ENCODE assay signal across 15 mouse cellular contexts in genomic region chr7:24400489-24400888, GRCm38 (mm10). TPM values are rescaled to one million over a fixed set of nuclear protein-coding genes. Genes with fewer than 3 reads are reported as not detected.
DNase-seq lines count a peak whose midpoint lies in the region; ATAC-seq and TF ChIP-seq lines count a peak whose summit lies in the region.
"Not testable (repeated sequence)": the region's sequence is repeated elsewhere in the genome, so short reads cannot be mapped to it uniquely, and the experiment has no call there.
"Had no signal": no experiment of that assay in that cellular context is flagged by ENCODE, and none has a peak within 500 bp of the region (broad histone marks: within the 10 kb centered on the region; RNA-seq: fewer than 3 reads in every experiment).

No protein-coding gene starts in this region.

- H3K4me3 ChIP-seq in ES-Bruce4 (ENCODE audit: low read depth, low read length): peak overlapping the region; percentile 38; the same call in 1 of the 2 replicates
- peak overlapping the region; percentile 49; the same call in 1 of the 2 replicates for H3K4me3 ChIP-seq in embryonic facial prominence, embryonic 14.5 days (ENCODE audit: low read depth, low read length)
- H3K4me3 ChIP-seq in gastrocnemius, adult 2 months: peak overlapping the region; percentile 76
- peak overlapping the region; percentile 60 for H3K4me3 ChIP-seq in hindbrain, embryonic 13.5 days
- peak overlapping the region; percentile 61 for H3K4me3 ChIP-seq in kidney, embryonic 15.5 days (replicated peaks)
- peak overlapping the region; percentile 67 to 68 for H3K4me3 ChIP-seq in liver, embryonic 14.5 days (ENCODE audit: insufficient read depth in 1 of 2, low read depth in 2 of 2, low read length in 2 of 2)
- H3K4me3 ChIP-seq in midbrain, embryonic 10.5 days: peak overlapping the region; percentile 66
- peak overlapping the region; percentile 57; the same call in 1 of the 2 replicates for H3K4me3 ChIP-seq in neural tube, embryonic 12.5 days

- not testable (repeated sequence) for H3K27ac ChIP-seq in ES-Bruce4 (ENCODE audit: insufficient read depth, low read length); embryonic facial prominence, embryonic 14.5 days (replicated peaks; ENCODE audit: low read depth, low read length); hindbrain, embryonic 13.5 days; kidney, embryonic 15.5 days; midbrain, embryonic 10.5 days (replicated peaks); neural tube, embryonic 12.5 days
- H3K27ac ChIP-seq in gastrocnemius, adult 2 months: peak overlapping the region; percentile 97
- peak overlapping the region; percentile 92 for H3K27ac ChIP-seq in liver, embryonic 14.5 days

- not testable (repeated sequence) for TF ChIP-seq POLR2A in ES-Bruce4 (IDR thresholded peaks at IDR 0.05; ENCODE audit: insufficient read depth, low read length)

- not testable (repeated sequence) for H3K27me3 ChIP-seq in ES-Bruce4 (ENCODE audit: control insufficient read depth, insufficient read depth, low read length, poor library complexity, severe bottlenecking); embryonic facial prominence, embryonic 14.5 days (replicated peaks; ENCODE audit: control insufficient read depth, insufficient read depth, low read length); hindbrain, embryonic 13.5 days; kidney, embryonic 15.5 days; liver, embryonic 14.5 days (ENCODE audit: control insufficient read depth, insufficient read depth, low read length); midbrain, embryonic 10.5 days (ENCODE audit: low read depth, poor library complexity, severe bottlenecking); neural tube, embryonic 12.5 days (replicated peaks)

- H3K9ac ChIP-seq in ES-Bruce4 (ENCODE audit: low read depth, poor library complexity, severe bottlenecking): peak overlapping the region; percentile 58; the same call in 1 of the 2 replicates
- not testable (repeated sequence) for H3K9ac ChIP-seq in embryonic facial prominence, embryonic 14.5 days (ENCODE audit: low read depth, low read length); neural tube, embryonic 12.5 days
- H3K9ac ChIP-seq in hindbrain, embryonic 13.5 days: peak overlapping the region; percentile 76; the same call in 1 of the 2 replicates
- H3K9ac ChIP-seq in kidney, embryonic 15.5 days: 0 out of 2 replicates have a peak overlapping the region, but pooled peaks have one; percentile 21
- H3K9ac ChIP-seq in liver, embryonic 14.5 days (replicated peaks): peak overlapping the region; percentile 75

- TF ChIP-seq EP300 in ES-Bruce4 (IDR thresholded peaks at IDR 0.05; ENCODE audit: insufficient read depth, low read depth, low read length); liver, embryonic 14.5 days (IDR thresholded peaks at IDR 0.05; ENCODE audit: low read depth): not testable (repeated sequence)

- 90% methylated on average over 4 of the region's 4 CpGs for WGBS in embryonic facial prominence, embryonic 14.5 days
- 93% methylated on average over 4 of the region's 4 CpGs for WGBS in hindbrain, embryonic 13.5 days
- WGBS in kidney, embryonic 15.5 days: 88% methylated on average over 4 of the region's 4 CpGs
- 67% methylated on average over 4 of the region's 4 CpGs for WGBS in liver, embryonic 14.5 days (ENCODE audit: insufficient replicate concordance)
- 91% methylated on average over 4 of the region's 4 CpGs for WGBS in midbrain, embryonic 10.5 days
- WGBS in neural tube, embryonic 12.5 days: 91% methylated on average over 4 of the region's 4 CpGs

- TF ChIP-seq CTCF in ES-Bruce4 (IDR thresholded peaks at IDR 0.05; ENCODE audit: low read depth, low read length); gastrocnemius, adult 2 months (IDR thresholded peaks at IDR 0.05); liver, embryonic 14.5 days (IDR thresholded peaks at IDR 0.05; ENCODE audit: low read depth): not testable (repeated sequence)

- DNase-seq in embryonic facial prominence, embryonic 14.5 days (ENCODE audit: low spot score); gastrocnemius, adult 2 months; liver, embryonic 14.5 days (ENCODE audit: low read depth in 3 of 3, low spot score in 3 of 3); midbrain, embryonic 10.5 days (ENCODE audit: low spot score): not testable (repeated sequence)

- H3K4me1 ChIP-seq in ES-Bruce4 (ENCODE audit: control insufficient read depth, insufficient read depth, low read length); embryonic facial prominence, embryonic 14.5 days (ENCODE audit: control insufficient read depth, insufficient read depth, low read length); neural tube, embryonic 12.5 days: not testable (repeated sequence)
- H3K4me1 ChIP-seq in hindbrain, embryonic 13.5 days (replicated peaks): peaks cover 19% of the 10 kb centered on the region
- H3K4me1 ChIP-seq in kidney, embryonic 15.5 days: peaks cover 17% of the 10 kb centered on the region
- peaks cover 27 to 38% of the 10 kb centered on the region in 2 experiments for H3K4me1 ChIP-seq in liver, embryonic 14.5 days (replicated peaks; ENCODE audit: control insufficient read depth in 2 of 2, insufficient read depth in 2 of 2, low read length in 1 of 2)
- peaks cover 20% of the 10 kb centered on the region for H3K4me1 ChIP-seq in midbrain, embryonic 10.5 days

- not testable (repeated sequence) for H3K36me3 ChIP-seq in ES-Bruce4 (ENCODE audit: control insufficient read depth, insufficient read depth, low read length, poor library complexity, severe bottlenecking); liver, embryonic 14.5 days (replicated peaks; ENCODE audit: control insufficient read depth, insufficient read depth, low read depth)
- peaks cover 13% of the 10 kb centered on the region; the same call in 1 of the 2 replicates for H3K36me3 ChIP-seq in embryonic facial prominence, embryonic 14.5 days (ENCODE audit: control insufficient read depth, insufficient read depth, low read length)
- H3K36me3 ChIP-seq in hindbrain, embryonic 13.5 days: peaks cover 37% of the 10 kb centered on the region
- H3K36me3 ChIP-seq in kidney, embryonic 15.5 days: peaks cover 31% of the 10 kb centered on the region
- H3K36me3 ChIP-seq in midbrain, embryonic 10.5 days: peaks cover 46% of the 10 kb centered on the region
- peaks cover 30% of the 10 kb centered on the region for H3K36me3 ChIP-seq in neural tube, embryonic 12.5 days

- peak overlapping the region; percentile 59 for H3K4me2 ChIP-seq in embryonic facial prominence, embryonic 14.5 days (ENCODE audit: low read depth, low read length)
- peak overlapping the region; percentile 62 for H3K4me2 ChIP-seq in hindbrain, embryonic 13.5 days
- H3K4me2 ChIP-seq in kidney, embryonic 15.5 days: peak overlapping the region; percentile 71
- H3K4me2 ChIP-seq in liver, embryonic 14.5 days (ENCODE audit: low read depth): peak overlapping the region; percentile 90
- H3K4me2 ChIP-seq in neural tube, embryonic 12.5 days (replicated peaks): peak overlapping the region; percentile 66

- not testable (repeated sequence) for ATAC-seq in embryonic facial prominence, embryonic 14.5 days (ENCODE audit: low read depth); hindbrain, embryonic 13.5 days (ENCODE audit: low FRiP score); kidney, embryonic 15.5 days (replicated peaks; ENCODE audit: low FRiP score); liver, embryonic 14.5 days (ENCODE audit: insufficient read depth); neural tube, embryonic 12.5 days (ENCODE audit: low FRiP score, low read depth)

- not testable (repeated sequence) for H3K9me3 ChIP-seq in ES-Bruce4 (replicated peaks; ENCODE audit: control insufficient read depth, insufficient read depth, low read length, poor library complexity, severe bottlenecking); embryonic facial prominence, embryonic 14.5 days (ENCODE audit: control insufficient read depth, low read length); hindbrain, embryonic 13.5 days; kidney, embryonic 15.5 days (replicated peaks); liver, embryonic 14.5 days (ENCODE audit: control insufficient read depth, low read length); midbrain, embryonic 10.5 days (replicated peaks); neural tube, embryonic 12.5 days

- intact Hi-C loops in gastrocnemius, adult 2 months (cut with DNase I): not testable (repeated sequence)

RNA-seq across cellular contexts. Expression of gene Smg9, which starts 1.1 kb away (rescaled TPM):
- polyA plus RNA-seq in ES-Bruce4 (2011; ENCODE audit: insufficient read depth, insufficient read length, low read depth, missing spikeins): 25.5 and 37.9 TPM in 2 replicates
- polyA plus RNA-seq in embryonic facial prominence, embryonic 14.5 days (2014; fragmentation: Nextera tagmentation; extraction: Ambion mirVana): 17.6 and 19.9 TPM in 2 replicates
- 10 to 100 TPM in 1 of 2 experiments, 1 to 10 TPM in 1; 9.4 to 10.2 TPM for total RNA-seq in gastrocnemius, adult 2 months (2021)
- polyA plus RNA-seq in hindbrain, embryonic 13.5 days (2015; fragmentation: Nextera tagmentation; extraction: Ambion mirVana): 31.3 and 35.9 TPM in 2 replicates
- polyA plus RNA-seq in kidney, embryonic 15.5 days (2015; fragmentation: Nextera tagmentation; extraction: Ambion mirVana): 28.0 and 32.8 TPM in 2 replicates
- polyA plus RNA-seq in liver, embryonic 14.5 days (2012; rRNA removed): 20.6 and 22.2 TPM in 2 replicates
- polyA plus RNA-seq in liver, embryonic 14.5 days (2014; fragmentation: Nextera tagmentation; extraction: Ambion mirVana): 11.2 and 11.8 TPM in 2 replicates
- 29.0 and 34.1 TPM in 2 replicates for polyA plus RNA-seq in midbrain, embryonic 10.5 days (2016; fragmentation: Nextera tagmentation; extraction: Ambion mirVana)
- 29.7 and 30.6 TPM in 2 replicates for polyA plus RNA-seq in neural tube, embryonic 12.5 days (2016; fragmentation: Nextera tagmentation; extraction: Ambion mirVana)

RNA-seq across cellular contexts. Expression of gene Kcnn4, which starts 30.4 kb away (rescaled TPM):
- polyA plus RNA-seq in ES-Bruce4 (2011; ENCODE audit: insufficient read depth, insufficient read length, low read depth, missing spikeins): 1.4 and 1.8 TPM in 2 replicates
- 4.1 and 5.8 TPM in 2 replicates for polyA plus RNA-seq in embryonic facial prominence, embryonic 14.5 days (2014; fragmentation: Nextera tagmentation; extraction: Ambion mirVana)
- total RNA-seq in gastrocnemius, adult 2 months (2021): under 1 TPM; 0.25 to 0.64 TPM
- 1.2 and 1.5 TPM in 2 replicates for polyA plus RNA-seq in hindbrain, embryonic 13.5 days (2015; fragmentation: Nextera tagmentation; extraction: Ambion mirVana)
- 4.9 and 5.5 TPM in 2 replicates for polyA plus RNA-seq in kidney, embryonic 15.5 days (2015; fragmentation: Nextera tagmentation; extraction: Ambion mirVana)
- 112 and 113 TPM in 2 replicates for polyA plus RNA-seq in liver, embryonic 14.5 days (2012; rRNA removed)
- polyA plus RNA-seq in liver, embryonic 14.5 days (2014; fragmentation: Nextera tagmentation; extraction: Ambion mirVana): 90.2 and 112 TPM in 2 replicates
- polyA plus RNA-seq in midbrain, embryonic 10.5 days (2016; fragmentation: Nextera tagmentation; extraction: Ambion mirVana): 3.3 and 4.0 TPM in 2 replicates
- 1.7 and 2.3 TPM in 2 replicates for polyA plus RNA-seq in neural tube, embryonic 12.5 days (2016; fragmentation: Nextera tagmentation; extraction: Ambion mirVana)

RNA-seq across cellular contexts. Expression of gene Lypd5, which starts 51.5 kb away (rescaled TPM):
- polyA plus RNA-seq in ES-Bruce4 (2011; ENCODE audit: insufficient read depth, insufficient read length, low read depth, missing spikeins): not detected in 2 replicates
- 2.4 and 4.9 TPM in 2 replicates for polyA plus RNA-seq in embryonic facial prominence, embryonic 14.5 days (2014; fragmentation: Nextera tagmentation; extraction: Ambion mirVana)
- not detected for total RNA-seq in gastrocnemius, adult 2 months (2021)
- polyA plus RNA-seq in hindbrain, embryonic 13.5 days (2015; fragmentation: Nextera tagmentation; extraction: Ambion mirVana): not detected in 2 replicates
- 0.28 TPM in 1 of 2 replicates, not detected in the other for polyA plus RNA-seq in kidney, embryonic 15.5 days (2015; fragmentation: Nextera tagmentation; extraction: Ambion mirVana)
- polyA plus RNA-seq in liver, embryonic 14.5 days (2012; rRNA removed): not detected in 2 replicates
- not detected in 2 replicates for polyA plus RNA-seq in liver, embryonic 14.5 days (2014; fragmentation: Nextera tagmentation; extraction: Ambion mirVana)
- not detected in 2 replicates for polyA plus RNA-seq in midbrain, embryonic 10.5 days (2016; fragmentation: Nextera tagmentation; extraction: Ambion mirVana)
- polyA plus RNA-seq in neural tube, embryonic 12.5 days (2016; fragmentation: Nextera tagmentation; extraction: Ambion mirVana): not detected in 2 replicates
- total RNA-seq: adrenal gland, adult 18-20 months; gastrocnemius, postnatal 10 days; heart, adult 8-10 months; layer of hippocampus, postnatal 14 days; left cerebral cortex, postnatal 25 days had no signal
- polyA plus RNA-seq: cerebellum, adult 2 months; forebrain, embryonic 16.5 days had no signal

RNA-seq across cellular contexts. Expression of gene Irgc1, which starts 51.6 kb away (rescaled TPM):
- not detected in 2 replicates for polyA plus RNA-seq in ES-Bruce4 (2011; ENCODE audit: insufficient read depth, insufficient read length, low read depth, missing spikeins)
- 0.16 and 0.36 TPM in 2 replicates for polyA plus RNA-seq in embryonic facial prominence, embryonic 14.5 days (2014; fragmentation: Nextera tagmentation; extraction: Ambion mirVana)
- not detected for total RNA-seq in gastrocnemius, adult 2 months (2021)
- not detected in 2 replicates for polyA plus RNA-seq in hindbrain, embryonic 13.5 days (2015; fragmentation: Nextera tagmentation; extraction: Ambion mirVana)
- polyA plus RNA-seq in kidney, embryonic 15.5 days (2015; fragmentation: Nextera tagmentation; extraction: Ambion mirVana): not detected in 2 replicates
- polyA plus RNA-seq in liver, embryonic 14.5 days (2012; rRNA removed): not detected in 2 replicates
- not detected in 2 replicates for polyA plus RNA-seq in liver, embryonic 14.5 days (2014; fragmentation: Nextera tagmentation; extraction: Ambion mirVana)
- not detected in 2 replicates for polyA plus RNA-seq in midbrain, embryonic 10.5 days (2016; fragmentation: Nextera tagmentation; extraction: Ambion mirVana)
- polyA plus RNA-seq in neural tube, embryonic 12.5 days (2016; fragmentation: Nextera tagmentation; extraction: Ambion mirVana): not detected in 2 replicates
- total RNA-seq: adrenal gland, adult 18-20 months; layer of hippocampus, postnatal 14 days had no signal
- polyA plus RNA-seq: cerebellum, adult 2 months; forebrain, embryonic 16.5 days had no signal

Comparison
In these comparisons a context has a peak if more than half of its experiments do, and no peak if none do; other contexts are left out.
1. RNA of gene Kcnn4, which starts 30.4 kb away (polyA plus RNA-seq): 90.2 to 113 TPM in liver, embryonic 14.5 days; 4.1 to 5.8 TPM in embryonic facial prominence, embryonic 14.5 days, 4.9 to 5.5 TPM in kidney, embryonic 15.5 days, 3.3 to 4.0 TPM in midbrain, embryonic 10.5 days, 1.4 to 1.8 TPM in ES-Bruce4, 1.7 to 2.3 TPM in neural tube, embryonic 12.5 days and 1.2 to 1.5 TPM in hindbrain, embryonic 13.5 days; every median in the first group is over 10 times any median in the second.
2. Peak in every context shown above with its lines, with median percentiles within 50 percentile points of each other: H3K4me3 ChIP-seq and H3K4me2 ChIP-seq.